Mouse (Mus musculus): ENCODE results near the gene Rbms3.

Rbms3 gene

GRCm38 (mm10) chr9:116569680-116570079, 1060.0 kb downstream of the Rbms3 start:
- DNase-seq = no peak

- DNase-seq = no peak
Measured at GRCm38 (mm10) chr9:116566711-116567110, 1063.0 kb downstream of the Rbms3 start.

GRCm38 (mm10) chr9:116557781-116558180, 1071.9 kb downstream of the Rbms3 start:
- no peak for DNase-seq

- DNase-seq = no peak
Measured at GRCm38 (mm10) chr9:116556641-116557040, 1073.1 kb downstream of the Rbms3 start.

- DNase-seq = peak in 1 of 2 experiments; percentile 2
Measured at GRCm38 (mm10) chr9:116553181-116553580, 1076.5 kb downstream of the Rbms3 start.

- no peak for DNase-seq
Measured at GRCm38 (mm10) chr9:116546156-116546555, 1083.6 kb downstream of the Rbms3 start.

GRCm38 (mm10) chr9:116542793-116543192, 1086.9 kb downstream of the Rbms3 start:
- no peak for DNase-seq

GRCm38 (mm10) chr9:116541976-116542375, 1087.7 kb downstream of the Rbms3 start:
- DNase-seq = no peak

GRCm38 (mm10) chr9:116535709-116536108, 1094.0 kb downstream of the Rbms3 start:
- no peak for DNase-seq

- no peak for DNase-seq
Measured at GRCm38 (mm10) chr9:116533381-116533780, 1096.3 kb downstream of the Rbms3 start.

GRCm38 (mm10) chr9:116531121-116531520, 1098.6 kb downstream of the Rbms3 start:
- DNase-seq = no peak

GRCm38 (mm10) chr9:116524386-116524785, 1105.3 kb downstream of the Rbms3 start:
- DNase-seq = no peak
